Mouse (Mus musculus) small intestine, adult 2 months (tissue): Measurements from ENCODE around the gene Myo18a.

Experiments used
- CTCF ChIP-seq: fragments of 200-500 bp; IDR thresholded peaks from 2 replicates; pipeline ENCODE4 v1.5.1; 2012; ENCODE audit warnings: low read depth, mild to moderate bottlenecking, control low read depth, inconsistent platforms, low read length, moderate library complexity, mixed read lengths; ENCODE audit not compliant: insufficient replicate concordance, insufficient read length; ENCODE audit errors: extremely low read depth
- POLR2A ChIP-seq: fragments of 200-500 bp; IDR thresholded peaks from 2 replicates; pipeline ENCODE4 v1.6.1; 2012; ENCODE audit warnings: low read depth, mild to moderate bottlenecking, control low read depth, inconsistent platforms, low read length, moderate library complexity

DNA sequence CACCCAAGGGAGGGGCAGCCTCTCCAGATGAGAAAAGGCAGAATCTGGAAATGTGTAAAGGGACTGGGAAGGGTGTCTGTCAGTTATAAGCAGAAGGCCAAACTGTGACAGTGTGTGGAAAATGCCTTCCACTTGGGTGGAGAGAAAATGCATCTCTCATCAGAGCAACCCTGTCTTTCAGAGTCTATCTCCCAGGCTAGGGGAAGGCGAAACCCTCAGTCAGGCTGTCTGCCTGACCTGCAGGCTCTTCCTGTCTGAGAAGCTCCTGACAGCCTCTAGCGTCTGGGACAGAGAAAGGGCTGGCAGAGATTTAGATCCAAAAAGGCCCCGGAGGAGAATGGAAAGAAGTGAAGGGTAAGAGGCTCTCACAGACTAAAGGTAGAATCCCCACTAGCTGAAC lies 140.7 kb downstream of the Myo18a start:
- no peak for TF ChIP-seq POLR2A
- TF ChIP-seq CTCF = no peak
